Mouse (Mus musculus) bone marrow, adult 2 months (tissue): ENCODE measurements around the gene Itga9.

ENCODE experiments used
- CTCF ChIP-seq: fragments of 200-500 bp; IDR thresholded peaks from 2 replicates; pipeline ENCODE4 v1.5.1; 2011; ENCODE audit warnings: low read length, control low read depth; ENCODE audit not compliant: control insufficient read depth, insufficient read depth
- POLR2A ChIP-seq: fragments of 200-500 bp; IDR thresholded peaks from 2 replicates; pipeline ENCODE4 v1.6.1; 2011; ENCODE audit warnings: low read depth, mild to moderate bottlenecking, control low read depth, low read length, borderline replicate concordance; ENCODE audit not compliant: control insufficient read depth

GRCm38 (mm10) chr9:118934319-118934718, 327.8 kb downstream of the Itga9 start:
- TF ChIP-seq POLR2A, result no peak
- no peak for TF ChIP-seq CTCF
